Mouse (Mus musculus) right cerebral cortex, postnatal 4 days (tissue): ENCODE results near the gene Crygd.
"Not testable (repeated sequence)": the region's sequence is repeated elsewhere in the genome, so short reads cannot be mapped to it uniquely, and the experiment has no call there.

Experiments used
- DNase-seq: peaks from one replicate; pipeline ENCODE4 v3.0.0-alpha.2; 2022

Crygd gene

GRCm38 (mm10) chr1:65063352-65063751, at the start of gene Crygd:
Gene Crygd (minus strand): TSS chr1:65063452.
- DNase-seq, result no peak

GRCm38 (mm10) chr1:65112807-65113196, 49.5 kb upstream of the Crygd start:
- no peak for DNase-seq

GRCm38 (mm10) chr1:65112031-65112806, 49.0 kb upstream of the Crygd start:
- DNase-seq, result peak; percentile 76

- no peak for DNase-seq
Observed at GRCm38 (mm10) chr1:65109756-65110435, 46.6 kb upstream of the Crygd start.

GRCm38 (mm10) chr1:65109196-65109595, 45.9 kb upstream of the Crygd start:
- no peak for DNase-seq

GRCm38 (mm10) chr1:65107654-65108279, 44.5 kb upstream of the Crygd start:
- DNase-seq, result no peak

GRCm38 (mm10) chr1:65103273-65103672, 40.0 kb upstream of the Crygd start, which contains the start of gene Cryga:
Gene Cryga (minus strand): TSS chr1:65103373.
- DNase-seq, result no peak

- no peak for DNase-seq
Observed at GRCm38 (mm10) chr1:65096953-65097352, 33.7 kb upstream of the Crygd start.

- DNase-seq, result no peak
Observed at GRCm38 (mm10) chr1:65091566-65091965, 28.3 kb upstream of the Crygd start.

GRCm38 (mm10) chr1:65090370-65090769, 27.1 kb upstream of the Crygd start:
- DNase-seq, result no peak

- DNase-seq, result no peak
Observed at GRCm38 (mm10) chr1:65088567-65089356, 25.5 kb upstream of the Crygd start.

- no peak for DNase-seq
Observed at GRCm38 (mm10) chr1:65082188-65082587, 18.9 kb upstream of the Crygd start, which contains the start of gene Crygb. Gene Crygb (minus strand): TSS chr1:65082288.

- DNase-seq, result no peak
Observed at GRCm38 (mm10) chr1:65075607-65076006, 12.4 kb upstream of the Crygd start.

- no peak for DNase-seq
Observed at GRCm38 (mm10) chr1:65073589-65073988, 10.3 kb upstream of the Crygd start, which contains the start of gene Crygc. Gene Crygc (minus strand): TSS chr1:65073689.

- DNase-seq, result no peak
Observed at GRCm38 (mm10) chr1:65067842-65068241, 4.6 kb upstream of the Crygd start.

GRCm38 (mm10) chr1:65064201-65064600, 949 bp upstream of the Crygd start:
- DNase-seq, result no peak

- no peak for DNase-seq
Observed at GRCm38 (mm10) chr1:65052140-65052539, 11.1 kb downstream of the Crygd start.

GRCm38 (mm10) chr1:65051696-65052095, 11.6 kb downstream of the Crygd start:
- no peak for DNase-seq

- not testable (repeated sequence) for DNase-seq
Observed at GRCm38 (mm10) chr1:65050952-65051351, 12.3 kb downstream of the Crygd start, which contains the start of gene Cryge. Gene Cryge (minus strand): TSS chr1:65051149.

- no peak for DNase-seq
Observed at GRCm38 (mm10) chr1:65048781-65049180, 14.5 kb downstream of the Crygd start.

GRCm38 (mm10) chr1:65046401-65047109, 16.7 kb downstream of the Crygd start:
- DNase-seq, result no peak

- no peak for DNase-seq
Observed at GRCm38 (mm10) chr1:65043433-65043832, 19.8 kb downstream of the Crygd start.
